Mouse (Mus musculus) heart, postnatal 25 days (tissue): ENCODE data around the gene Sema3c. TPM values are rescaled to one million over a fixed set of nuclear protein-coding genes. Genes with fewer than 3 reads are reported as not detected.
"Not testable (repeated sequence)": the region's sequence is repeated elsewhere in the genome, so short reads cannot be mapped to it uniquely, and the experiment has no call there.

ENCODE experiments used
- DNase-seq: peaks from one replicate; pipeline ENCODE4 v3.0.0; 2022; ENCODE audit warnings: low spot score
- intact Hi-C: fragments of 180-260 bp; cut with DNase I; formaldehyde crosslinking; loops from one replicate; pipeline ENCODE4 v1.15.1; 2025
- total RNA-seq, 2 experiments: library from RNA; stranded (reverse); gene quantifications; 2 replicates each; pipeline ENCODE4 v1.2.3; 2021

Sema3c gene
- 10 to 100 TPM; 18.3 to 19.4 TPM for total RNA-seq

GRCm38 (mm10) chr5:17573694-17574380 is at the start of gene Sema3c:
Gene Sema3c, plus strand, starts transcription at chr5:17574281.
- DNase-seq, result no peak
- intact Hi-C loops, result loop anchor here (5.0 to 10.0 kb wide), 3 partner anchors 188 to 639 kb away; no protein-coding TSS in a partner anchor

- intact Hi-C loops, DNase-seq: not testable (repeated sequence)
Measured at GRCm38 (mm10) chr5:17531165-17531564, 42.9 kb upstream of the Sema3c start.

- intact Hi-C loops, result no loop called here
- DNase-seq, result no peak
Measured at GRCm38 (mm10) chr5:17543141-17543540, 30.9 kb upstream of the Sema3c start.

DNA sequence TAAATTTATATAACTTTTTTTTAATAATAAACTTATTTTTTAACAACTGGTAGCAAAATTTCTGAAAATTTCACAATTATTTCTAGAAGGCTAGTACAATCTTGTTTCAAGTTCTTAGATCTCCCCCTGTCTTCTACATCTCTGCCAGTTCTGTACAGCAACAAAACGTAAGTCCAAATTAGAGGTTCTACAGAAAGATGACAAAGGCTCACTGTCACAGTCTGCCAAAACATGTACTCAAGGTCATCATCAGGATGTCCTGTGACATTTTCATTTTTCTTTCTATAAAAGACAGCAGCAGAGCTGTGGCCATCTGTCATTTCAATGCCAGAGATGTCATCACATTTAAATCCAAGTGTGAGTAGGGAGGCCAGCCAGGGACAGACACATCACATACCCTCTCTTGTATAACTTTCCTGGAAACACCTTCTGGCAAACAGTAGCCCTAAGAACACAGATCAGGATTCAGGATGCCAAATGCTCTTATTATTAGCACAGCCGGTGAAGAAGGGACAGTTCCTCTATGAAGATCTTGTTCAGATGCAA is 29.1 kb upstream of the Sema3c start:
- DNase-seq, result no peak
- intact Hi-C loops, result no loop called here

DNA sequence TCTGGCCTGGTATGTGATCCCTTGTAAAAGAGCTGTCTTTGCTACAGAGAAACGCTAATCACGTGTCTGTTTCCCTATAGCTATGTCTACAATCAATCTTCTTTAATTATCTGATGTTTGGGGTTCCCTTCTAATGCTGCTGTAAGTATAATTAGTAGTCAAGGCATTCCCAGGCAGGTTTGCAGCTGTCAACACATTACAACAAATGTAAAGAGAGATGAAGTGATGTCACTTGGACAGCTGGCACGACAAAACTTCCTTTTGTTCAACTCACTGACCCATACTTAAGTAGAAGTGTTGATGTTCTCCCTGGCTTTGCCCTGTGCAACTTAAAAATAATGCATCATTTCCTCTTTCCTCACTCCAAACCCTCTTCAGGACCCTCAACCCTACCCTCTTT is 22.4 kb upstream of the Sema3c start:
- no peak for DNase-seq
- intact Hi-C loops, result no loop called here

DNA sequence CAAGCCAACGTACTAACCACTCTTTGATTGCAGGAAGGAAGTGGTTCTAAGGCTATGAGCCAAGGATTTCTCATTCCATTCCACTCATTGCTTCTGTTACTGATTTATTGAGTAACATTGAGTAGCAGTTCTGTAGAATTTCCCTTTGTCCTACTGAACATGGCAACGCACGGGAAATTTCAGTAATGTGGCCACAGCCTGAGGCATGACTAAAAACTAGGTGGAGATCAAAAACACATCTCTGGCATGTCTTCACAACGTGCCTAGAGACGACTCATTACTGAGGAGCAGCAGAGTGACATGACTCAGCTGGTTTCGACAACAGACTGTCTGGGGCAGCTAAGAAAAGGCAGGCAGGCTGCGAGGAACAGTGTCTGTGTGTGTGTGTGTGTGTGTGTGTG is 18.0 kb upstream of the Sema3c start:
- intact Hi-C loops, result no loop called here
- no peak for DNase-seq

GRCm38 (mm10) chr5:17556715-17557265 is 17.3 kb upstream of the Sema3c start:
- intact Hi-C loops, result no loop called here
- DNase-seq, result no peak

- intact Hi-C loops, result loop anchor here (5.0 to 10.0 kb wide), 3 partner anchors 191 to 637 kb away; no protein-coding TSS in a partner anchor
- no peak for DNase-seq
Measured at GRCm38 (mm10) chr5:17571571-17571970, 2.5 kb upstream of the Sema3c start.

- intact Hi-C loops, result loop anchor here (5.0 to 10.0 kb wide), 3 partner anchors 188 to 640 kb away; no protein-coding TSS in a partner anchor
- peak; percentile 72 for DNase-seq
Measured at GRCm38 (mm10) chr5:17574413-17575182, 517 bp downstream of the Sema3c start.

DNA sequence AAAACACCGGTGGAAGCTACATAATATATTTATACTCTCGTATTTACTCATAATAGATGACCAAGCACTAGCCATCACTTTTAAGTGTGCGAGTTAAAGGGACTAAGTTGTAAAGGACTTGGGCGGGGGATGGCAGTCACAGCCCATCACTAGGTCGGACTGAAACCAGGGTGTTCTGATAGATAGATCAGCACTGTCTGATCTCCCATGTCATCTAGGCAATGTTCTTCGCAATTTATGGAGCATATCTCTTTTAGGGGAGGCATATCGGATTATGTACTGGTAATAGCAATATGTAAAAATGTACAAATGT is 1.1 kb downstream of the Sema3c start:
- intact Hi-C loops, result loop anchor here (10.0 kb wide), 2 partner anchors 460 to 640 kb away; no protein-coding TSS in a partner anchor

GRCm38 (mm10) chr5:17576069-17576468 is 2.0 kb downstream of the Sema3c start:
- intact Hi-C loops, result loop anchor here (10.0 kb wide), 2 partner anchors 461 to 641 kb away; no protein-coding TSS in a partner anchor
- DNase-seq, result no peak

More for the DNA sequence above, 1.1 kb downstream of the Sema3c start:
- no peak for DNase-seq

DNA sequence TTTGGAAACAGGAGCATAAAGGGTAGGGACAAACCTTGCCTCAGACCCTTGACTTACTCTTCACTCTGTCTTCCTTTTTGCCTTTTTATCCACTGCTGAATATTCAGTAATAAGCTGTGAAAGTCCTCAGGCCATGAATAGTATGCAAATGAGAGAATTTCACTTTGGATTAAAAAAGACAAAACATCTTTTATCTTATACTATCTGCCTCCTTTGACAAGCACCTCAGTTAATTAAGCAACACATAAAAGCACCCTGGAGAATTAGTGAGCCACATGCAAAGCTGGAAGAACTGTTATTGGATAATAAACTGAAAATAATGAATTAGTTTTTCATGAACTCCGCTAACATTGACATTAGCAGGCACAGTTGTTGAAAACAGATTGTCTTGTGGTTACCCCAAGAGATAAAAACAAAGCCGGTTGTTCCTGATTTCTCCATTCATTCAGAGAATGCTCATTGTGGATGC is 8.0 kb downstream of the Sema3c start:
- intact Hi-C loops, result no loop called here

DNA sequence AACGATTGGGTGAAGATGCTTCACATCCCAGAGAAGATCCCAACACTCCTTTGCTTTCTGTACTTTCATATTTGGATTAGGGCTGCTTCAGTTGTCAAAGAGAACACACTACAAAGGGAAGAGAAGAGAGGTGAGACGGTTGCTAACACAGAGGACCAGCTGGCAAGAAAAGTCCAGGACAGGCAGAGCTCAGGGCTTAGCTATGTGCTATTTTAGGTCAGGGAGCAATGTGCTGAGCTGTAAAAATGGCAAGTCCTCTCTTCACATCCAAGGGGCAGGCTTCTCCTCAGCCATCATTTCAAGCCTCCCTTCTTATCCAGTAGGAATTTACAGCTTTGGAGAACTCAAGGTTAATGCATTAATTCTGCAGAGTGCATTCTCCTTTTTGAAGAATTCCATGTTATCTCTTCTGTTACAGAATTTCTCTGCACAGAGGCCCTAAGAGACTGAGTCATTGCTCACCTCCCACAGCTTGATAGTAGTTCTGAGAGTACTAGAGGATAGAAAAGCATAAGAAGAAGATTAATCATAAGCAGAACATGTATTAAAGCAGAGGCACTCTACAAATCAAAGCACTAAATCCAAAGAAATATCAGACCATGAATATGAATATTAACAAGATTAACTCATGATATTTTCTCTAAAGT is 10.3 kb downstream of the Sema3c start:
- intact Hi-C loops, result no loop called here

More for the DNA sequence above, 8.0 kb downstream of the Sema3c start:
- no peak for DNase-seq

DNA sequence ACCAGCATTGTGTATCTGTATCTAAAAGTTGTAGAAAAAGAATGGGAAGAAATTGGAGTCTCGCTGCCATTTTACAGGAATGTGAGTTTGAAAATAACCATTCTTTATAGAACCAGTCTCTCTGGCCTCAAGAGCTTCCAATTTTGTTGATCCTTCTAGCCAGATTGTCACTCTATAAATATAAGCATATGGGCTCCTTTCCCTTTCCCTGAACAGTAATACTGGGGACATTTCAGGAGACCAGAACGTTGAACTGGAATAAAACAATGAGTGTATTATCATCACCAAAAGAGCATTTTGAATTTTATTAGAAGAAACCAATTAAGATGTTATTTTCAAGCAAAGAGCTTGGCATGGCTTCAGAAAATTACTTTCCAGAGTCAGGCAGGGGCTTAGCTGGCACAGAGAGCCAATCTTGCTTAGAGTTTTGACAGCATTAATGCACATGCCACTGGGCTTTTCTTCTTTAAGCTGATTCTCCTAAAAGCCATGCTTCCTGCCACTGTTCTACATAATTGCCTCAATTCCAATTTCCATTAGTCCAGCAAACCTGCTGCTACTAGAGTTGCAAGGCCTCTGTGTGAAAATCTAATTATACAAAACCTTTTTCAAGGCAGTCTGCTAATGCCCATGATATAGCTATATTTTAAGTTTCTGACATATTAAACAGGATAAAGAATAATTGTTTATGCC is 12.6 kb downstream of the Sema3c start:
- intact Hi-C loops, result no loop called here

More for the DNA sequence above, 10.3 kb downstream of the Sema3c start:
- no peak for DNase-seq

GRCm38 (mm10) chr5:17591908-17592307 is 17.8 kb downstream of the Sema3c start:
- intact Hi-C loops, result no loop called here
- no peak for DNase-seq

More for the DNA sequence above, 12.6 kb downstream of the Sema3c start:
- DNase-seq, result no peak

- intact Hi-C loops, result no loop called here
Measured at GRCm38 (mm10) chr5:17601700-17602099, 27.6 kb downstream of the Sema3c start.

DNA sequence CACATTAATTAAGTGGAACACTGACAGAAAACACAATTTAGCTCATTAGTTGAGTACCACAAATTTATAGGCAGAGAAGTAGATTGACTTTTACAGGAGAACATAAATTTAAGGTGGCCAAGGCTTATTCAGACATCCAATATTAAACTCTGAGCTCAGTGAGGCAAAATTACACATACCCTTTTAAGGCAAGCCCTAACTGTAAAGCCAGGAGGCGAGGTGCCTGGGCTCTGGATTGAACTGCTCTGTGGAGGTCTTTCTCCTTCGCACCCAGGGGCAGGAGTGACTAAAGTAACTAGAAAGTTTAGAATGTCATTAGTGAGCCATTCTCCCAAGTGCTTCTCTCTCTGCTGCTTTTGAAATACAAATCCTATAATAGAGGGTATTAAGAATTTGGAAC is 46.5 kb downstream of the Sema3c start:
- intact Hi-C loops, result no loop called here
- DNase-seq, result no peak

More at GRCm38 (mm10) chr5:17601700-17602099, 27.6 kb downstream of the Sema3c start:
- DNase-seq, result no peak

GRCm38 (mm10) chr5:17622564-17622963 is 48.5 kb downstream of the Sema3c start:
- DNase-seq, result no peak
- intact Hi-C loops, result no loop called here

GRCm38 (mm10) chr5:17628606-17629005 is 54.5 kb downstream of the Sema3c start:
- no peak for DNase-seq
- intact Hi-C loops, result no loop called here
